Mouse (Mus musculus) gastrocnemius, postnatal 10 days (tissue): ENCODE measurements around the gene Atf3. TPM values are rescaled to one million over a fixed set of nuclear protein-coding genes. Genes with fewer than 3 reads are reported as not detected.
A peak's percentile ranks its signal among the peaks of the same experiment; 100 is the strongest.

Experiments
- DNase-seq: peaks from one replicate; pipeline ENCODE4 v3.0.0; 2021; ENCODE audit warnings: mixed read lengths
- total RNA-seq, 2 experiments: library from RNA; stranded (reverse); gene quantifications; 2 replicates each; pipeline ENCODE4 v1.2.3; 2021

Atf3 gene
- total RNA-seq, 2 experiments from 2014 or later, result 5.0 to 13.4 TPM

GRCm38 (mm10) chr1:191192213-191192612, 25.6 kb downstream of the Atf3 start:
- DNase-seq, result no peak

DNA sequence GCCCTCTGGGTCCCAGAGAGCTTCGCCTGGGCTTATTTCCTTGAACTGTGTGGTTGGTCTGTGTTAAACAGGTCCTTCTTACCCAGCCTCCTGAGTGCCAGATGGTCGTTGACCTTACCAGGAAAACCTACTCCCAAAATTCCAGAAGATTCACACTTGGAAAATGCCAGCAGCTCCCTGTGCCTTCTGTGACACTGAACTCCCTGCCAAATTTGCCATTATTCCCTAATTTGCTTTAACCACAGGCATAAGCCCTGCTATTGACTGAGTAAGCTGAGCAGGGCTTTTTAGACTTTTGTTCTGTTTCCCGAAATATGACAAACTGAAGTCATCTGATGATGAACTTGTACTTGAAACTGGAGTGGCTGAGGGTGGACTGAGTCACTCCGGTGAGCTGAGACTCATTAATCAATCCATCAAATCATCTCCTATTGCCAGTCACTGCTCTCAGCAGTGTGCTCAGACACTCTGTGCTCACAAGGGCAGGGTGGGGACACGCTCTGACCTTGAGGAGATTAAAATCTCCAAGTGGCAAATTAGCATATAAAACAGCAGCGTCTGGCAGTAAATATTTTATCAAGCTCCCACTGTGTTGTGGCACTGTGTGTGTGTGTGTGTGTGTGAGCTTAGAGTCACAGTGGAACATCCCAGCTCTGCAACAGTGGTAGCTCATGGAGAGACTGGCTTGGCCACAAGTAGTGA, 28.0 kb downstream of the Atf3 start:
- no peak for DNase-seq

GRCm38 (mm10) chr1:191186386-191186770, 31.5 kb downstream of the Atf3 start:
- DNase-seq, result no peak

DNA sequence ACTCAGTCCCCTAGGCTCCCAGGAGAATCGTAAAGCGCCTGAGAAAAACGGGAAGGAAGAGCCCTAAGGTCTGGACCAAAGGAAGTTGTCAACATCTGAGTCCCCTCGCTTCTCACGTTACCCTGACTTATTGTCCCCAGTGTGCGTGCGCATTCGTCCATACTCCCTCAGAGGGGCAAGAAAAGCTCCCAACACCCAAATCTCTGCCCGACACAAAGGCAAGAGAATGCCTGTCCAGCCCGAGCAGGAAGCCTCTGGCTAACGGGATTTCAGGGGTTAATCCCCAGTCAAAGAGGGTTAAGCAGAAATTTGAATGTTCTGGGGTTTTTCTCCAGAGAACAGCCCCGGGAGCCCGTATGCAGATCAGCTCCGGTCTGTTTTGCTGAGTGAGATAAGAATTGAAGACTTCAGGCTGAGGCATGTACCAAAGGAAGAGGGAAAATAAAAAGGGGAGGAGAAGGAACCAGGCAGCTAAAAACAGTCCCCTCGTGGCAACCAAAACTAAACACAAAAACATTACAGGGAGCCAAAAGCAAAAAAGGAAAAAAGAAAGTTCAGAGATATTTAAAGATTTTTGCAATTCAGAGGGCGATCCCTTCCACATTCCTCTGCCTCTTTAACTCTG, 32.0 kb downstream of the Atf3 start:
- DNase-seq, result no peak

GRCm38 (mm10) chr1:191184841-191185251, 33.0 kb downstream of the Atf3 start:
- peak; percentile 26 for DNase-seq

- DNase-seq, result peak; percentile 21
Measured at GRCm38 (mm10) chr1:191184066-191184815, 33.6 kb downstream of the Atf3 start.

- peak; percentile 98 for DNase-seq
Measured at GRCm38 (mm10) chr1:191183163-191184065, 34.4 kb downstream of the Atf3 start.

DNA sequence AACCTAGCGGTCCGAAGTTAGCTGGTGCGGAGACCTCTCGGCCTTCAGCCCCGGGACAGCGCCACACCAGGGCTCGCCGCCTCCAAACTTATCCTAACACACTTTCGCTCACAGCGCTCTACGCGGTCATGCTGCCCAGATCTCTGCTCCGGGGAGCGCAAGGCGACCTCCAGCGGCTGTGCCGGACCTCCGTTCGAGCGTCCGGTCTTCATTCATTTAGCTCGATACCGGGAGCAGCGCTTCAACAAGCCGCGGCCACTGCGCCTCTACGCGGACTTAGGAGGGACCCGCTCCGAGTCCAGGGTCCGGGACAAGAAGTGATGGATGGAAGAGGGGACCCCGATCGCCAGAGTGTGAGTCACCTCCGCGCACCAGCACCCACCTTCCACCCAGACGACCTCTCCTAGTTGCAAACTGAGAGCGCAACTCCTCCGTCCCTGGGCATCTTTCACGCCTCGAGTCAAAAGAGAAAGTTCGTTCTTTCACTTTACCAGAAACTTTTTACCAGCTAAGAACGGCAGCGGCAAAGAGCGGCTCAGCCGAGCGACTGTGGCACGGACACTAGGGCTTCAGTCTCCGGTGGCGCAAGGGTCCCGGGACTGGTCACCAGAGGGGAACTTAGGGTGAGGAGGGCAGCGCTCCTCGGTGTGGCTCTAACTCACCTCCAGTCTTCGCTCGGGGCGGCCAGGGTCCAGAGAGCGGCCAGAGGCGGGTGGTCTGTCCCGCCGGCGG, 35.2 kb downstream of the Atf3 start:
- peak; percentile 64 for DNase-seq

- no peak for DNase-seq
Measured at GRCm38 (mm10) chr1:191181469-191182259, 36.2 kb downstream of the Atf3 start.

GRCm38 (mm10) chr1:191180397-191180796, 37.4 kb downstream of the Atf3 start:
- DNase-seq, result no peak

DNA sequence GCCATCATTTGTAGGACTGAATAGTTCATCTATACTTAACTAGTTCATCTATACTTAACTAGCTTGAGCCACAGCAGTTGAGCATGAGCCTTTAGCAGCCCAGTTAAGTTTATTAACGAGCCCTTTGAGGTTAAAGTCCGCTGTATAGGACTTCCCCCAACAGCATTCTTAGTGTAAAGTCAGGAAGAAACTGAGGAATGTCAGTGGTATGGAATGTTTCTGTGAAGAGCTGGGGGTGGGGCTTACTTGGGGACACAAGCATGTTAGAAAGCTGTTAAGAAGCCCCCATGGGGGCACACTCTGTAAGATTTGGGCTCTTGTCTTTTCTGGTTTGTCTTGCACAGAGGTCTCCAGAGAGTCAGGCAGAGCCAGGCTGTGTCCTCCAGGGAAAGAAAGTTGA, 38.0 kb downstream of the Atf3 start:
- DNase-seq, result no peak

DNA sequence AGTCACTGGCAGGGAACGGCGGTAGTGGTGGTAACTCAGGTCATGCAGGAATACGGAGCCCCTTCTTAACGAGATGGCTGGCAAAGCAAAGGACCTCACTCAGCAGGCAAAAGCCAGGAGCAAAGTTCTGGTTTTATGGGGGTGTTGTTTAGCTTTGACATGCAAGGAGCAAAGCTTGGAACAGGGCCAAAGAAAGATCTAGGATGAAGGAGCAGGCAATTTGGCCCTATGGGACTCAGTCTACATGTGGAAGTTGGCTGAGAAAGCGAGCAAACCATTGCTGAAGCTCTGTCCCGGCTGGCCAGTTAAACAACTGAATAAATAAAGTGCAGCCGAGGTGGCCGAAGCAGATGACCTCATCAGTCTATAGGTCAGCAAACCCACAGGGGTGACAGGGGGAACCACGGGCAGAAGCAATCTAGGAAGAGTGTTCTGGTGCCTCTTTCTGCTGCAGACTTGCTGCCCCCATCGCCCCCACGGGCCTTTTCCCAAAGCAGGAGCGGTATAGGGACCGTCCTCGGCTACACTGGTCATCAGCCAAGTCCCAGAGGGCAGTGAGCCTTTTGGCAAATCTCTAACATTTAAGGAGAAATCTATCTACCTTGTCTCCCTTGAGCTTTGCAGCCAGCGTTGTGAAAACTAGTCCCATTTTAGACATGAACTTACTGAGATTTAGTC, 39.2 kb downstream of the Atf3 start:
- DNase-seq, result no peak

GRCm38 (mm10) chr1:191176887-191177286, 41.0 kb downstream of the Atf3 start:
- no peak for DNase-seq

- no peak for DNase-seq
Measured at GRCm38 (mm10) chr1:191172487-191172886, 45.4 kb downstream of the Atf3 start.

- no peak for DNase-seq
Measured at GRCm38 (mm10) chr1:191170444-191170843, 47.4 kb downstream of the Atf3 start.

DNA sequence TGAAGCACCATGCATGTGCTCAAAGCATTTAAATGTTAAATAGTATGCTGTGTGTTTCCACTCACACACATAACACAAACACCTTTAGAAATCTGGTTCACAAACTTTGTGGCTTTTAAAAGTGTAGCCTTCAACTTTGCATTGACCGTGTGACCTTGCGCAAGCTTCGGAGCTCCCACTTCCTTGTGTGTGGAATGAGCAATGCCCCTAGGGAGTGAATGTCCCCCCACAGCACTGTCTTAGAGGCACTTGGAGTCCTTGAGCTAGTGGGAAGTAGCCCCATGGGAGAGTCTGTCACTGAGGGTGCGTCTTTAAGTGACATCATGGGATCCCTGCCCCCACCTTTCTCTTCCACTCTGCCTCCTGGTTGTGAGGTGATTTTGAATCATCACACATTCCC, 51.6 kb downstream of the Atf3 start:
- DNase-seq, result no peak

GRCm38 (mm10) chr1:191164717-191165116, 53.1 kb downstream of the Atf3 start, which contains the start of gene Fam71a:
Fam71a (minus strand) TSS chr1:191164817.
- no peak for DNase-seq

DNA sequence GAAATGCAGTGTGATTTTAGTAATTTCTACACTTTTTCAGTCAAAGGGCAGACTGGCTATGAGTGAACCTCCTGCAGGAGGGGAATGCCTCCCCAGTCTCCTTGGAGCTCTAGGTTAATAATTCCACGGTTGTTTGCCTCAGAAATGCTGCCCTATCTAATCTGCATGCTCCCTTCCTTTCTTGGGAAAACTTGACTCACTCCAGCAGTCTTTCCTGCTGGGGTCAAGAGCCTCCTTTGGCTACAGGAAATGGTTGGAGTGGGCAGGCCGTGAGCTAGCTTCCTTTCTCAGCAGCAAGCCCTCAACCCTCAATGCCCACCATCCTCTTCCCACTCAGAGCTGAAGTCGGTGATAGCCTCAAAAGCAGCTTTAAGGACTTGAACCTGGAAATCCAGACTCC, 63.5 kb downstream of the Atf3 start:
- no peak for DNase-seq

DNA sequence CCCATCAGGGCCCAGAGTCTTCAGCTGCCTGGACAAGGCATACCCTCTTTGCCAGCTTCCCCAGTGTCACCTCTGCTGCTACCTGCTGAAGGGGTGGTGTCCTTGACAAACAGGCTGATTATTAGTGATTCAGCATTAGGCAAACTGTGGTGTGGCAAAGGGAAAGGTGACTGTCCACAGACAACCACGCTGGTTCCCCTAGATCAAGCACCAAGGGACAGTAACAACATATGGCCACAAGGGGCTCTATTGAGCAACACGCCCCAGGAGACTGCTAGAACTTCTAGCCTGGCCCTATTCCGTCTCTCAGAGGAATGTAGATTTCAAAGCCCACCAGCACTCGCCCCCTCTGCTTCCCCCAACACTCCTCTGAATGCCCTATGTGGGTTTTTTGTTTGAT, 64.8 kb downstream of the Atf3 start:
- DNase-seq, result peak; percentile 33
